Mouse (Mus musculus) c-Kit-positive CD71-positive TER-119-positive erythroid progenitor cells, embryonic 14.5 days (primary cell): Measurements from ENCODE around the gene Ppm1l.
A peak's percentile ranks its signal among the peaks of the same experiment; 100 is the strongest.
"Not testable (repeated sequence)": the region's sequence is repeated elsewhere in the genome, so short reads cannot be mapped to it uniquely, and the experiment has no call there.

Source experiments
- DNase-seq: peaks from one replicate; pipeline ENCODE4 v3.0.0-alpha.2; 2013; ENCODE audit warnings: low spot score

Gene Ppm1l

DNA sequence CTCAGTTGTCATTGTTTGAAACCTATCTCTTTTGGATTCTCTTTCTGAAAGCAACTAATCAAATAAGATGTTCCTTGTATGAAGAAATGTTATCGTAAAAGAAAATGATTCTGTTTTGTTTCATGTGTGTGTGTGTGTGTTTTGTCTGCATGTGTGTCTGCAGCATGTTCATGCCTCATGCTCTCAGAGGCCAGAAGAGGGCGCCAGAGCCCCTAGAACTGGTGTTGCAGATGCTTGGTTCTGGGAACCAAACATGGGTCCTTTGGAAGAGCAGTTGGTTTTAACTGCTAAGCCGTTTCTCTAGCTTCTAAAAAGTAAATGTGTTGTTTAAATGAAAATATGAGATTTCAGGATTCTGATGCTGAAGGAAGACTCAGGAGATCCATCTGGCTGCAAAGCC is 56.1 kb downstream of the Ppm1l start:
- DNase-seq: no peak

DNA sequence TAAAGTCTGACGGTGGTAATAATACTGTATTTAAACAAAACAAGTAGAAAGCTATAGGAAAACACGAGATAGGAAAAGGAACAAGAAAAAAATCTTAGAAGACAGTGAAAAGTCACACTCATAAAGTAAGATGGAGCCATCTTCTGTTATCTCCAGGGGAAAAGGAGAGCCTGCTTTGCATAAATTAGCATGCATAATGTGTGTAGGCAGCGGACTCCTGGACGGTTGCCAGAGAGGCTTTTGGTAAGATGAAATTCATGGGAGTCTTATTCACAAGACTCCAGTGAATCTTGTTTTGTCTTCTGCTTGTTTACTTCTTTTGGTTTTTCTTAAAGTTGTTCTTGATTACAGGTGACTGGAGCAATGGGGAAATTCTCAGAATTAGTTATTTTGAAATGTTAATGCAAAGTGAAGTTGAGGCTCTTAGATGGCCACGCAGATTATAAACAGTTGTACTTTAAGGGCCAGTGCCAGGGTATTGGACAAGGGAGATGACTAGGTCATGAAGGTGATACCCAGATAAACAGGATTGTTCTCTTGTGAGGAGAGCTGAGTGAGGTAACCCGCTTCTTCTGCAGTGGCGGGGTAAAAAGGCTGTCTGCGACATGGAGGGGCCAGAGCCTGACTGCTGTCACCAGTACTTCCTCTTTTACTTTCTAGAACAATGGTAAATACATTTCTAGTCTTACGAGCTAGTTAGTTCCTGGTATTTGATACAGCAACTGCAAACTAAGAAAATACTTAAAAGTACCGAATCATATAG is 57.1 kb downstream of the Ppm1l start:
- no peak for DNase-seq

DNA sequence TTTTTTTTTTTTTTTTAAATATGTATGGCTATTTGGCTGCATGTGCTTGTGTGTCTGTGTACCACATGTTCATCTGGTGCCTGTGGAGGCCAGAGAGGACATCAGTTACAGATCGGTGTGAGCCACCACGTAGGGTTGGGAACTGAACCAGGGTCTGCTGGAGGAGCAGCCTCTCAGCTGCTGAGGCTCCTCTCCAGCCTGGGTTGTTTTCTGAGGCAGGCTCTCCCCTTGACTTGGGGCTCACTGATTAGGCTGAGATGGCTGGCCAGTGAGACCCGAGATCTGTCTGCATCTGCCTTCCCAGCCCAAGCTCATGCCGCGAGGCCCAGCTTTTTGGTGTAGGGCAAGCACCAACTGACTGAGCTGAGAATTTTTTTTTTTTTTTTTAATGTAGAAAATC is 57.9 kb downstream of the Ppm1l start:
- no peak for DNase-seq

DNA sequence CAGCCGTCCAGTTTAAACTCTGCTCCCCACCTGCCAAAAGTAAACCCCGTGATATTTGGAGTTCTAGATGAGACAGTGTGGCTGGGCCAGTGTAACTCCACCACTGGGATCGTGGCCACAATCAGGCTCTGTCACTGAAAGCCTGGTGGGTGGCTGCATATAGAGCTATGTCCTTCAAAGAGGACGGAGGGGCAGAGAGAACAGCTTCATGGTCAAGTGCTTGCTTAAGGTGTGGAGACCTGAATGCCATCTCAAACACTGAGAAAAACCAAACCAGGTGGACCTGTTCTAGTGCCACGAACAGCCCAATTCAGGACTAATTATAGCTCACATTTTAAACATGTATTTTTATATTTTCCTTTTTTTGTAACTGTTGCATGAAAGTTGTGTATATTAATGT is 58.3 kb downstream of the Ppm1l start:
- DNase-seq: no peak

DNA sequence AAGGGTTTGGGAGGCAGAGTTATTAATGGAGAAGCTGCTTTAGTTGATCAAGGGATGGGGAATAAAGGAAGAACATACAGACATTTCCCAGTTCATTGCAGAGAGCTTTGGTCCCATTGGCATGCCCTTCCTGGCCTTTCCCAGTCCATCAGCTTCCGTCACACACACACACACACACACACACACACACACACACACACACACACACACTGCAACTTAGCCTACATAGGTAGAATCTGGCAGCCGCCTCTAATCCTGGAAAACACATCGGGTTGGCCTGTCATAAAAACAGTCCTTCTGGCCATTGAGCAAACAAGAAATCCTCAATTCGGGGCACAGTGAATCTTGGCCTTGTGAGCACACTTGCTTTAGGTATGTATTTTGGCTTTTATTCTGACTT is 64.6 kb downstream of the Ppm1l start:
- DNase-seq: no peak

DNA sequence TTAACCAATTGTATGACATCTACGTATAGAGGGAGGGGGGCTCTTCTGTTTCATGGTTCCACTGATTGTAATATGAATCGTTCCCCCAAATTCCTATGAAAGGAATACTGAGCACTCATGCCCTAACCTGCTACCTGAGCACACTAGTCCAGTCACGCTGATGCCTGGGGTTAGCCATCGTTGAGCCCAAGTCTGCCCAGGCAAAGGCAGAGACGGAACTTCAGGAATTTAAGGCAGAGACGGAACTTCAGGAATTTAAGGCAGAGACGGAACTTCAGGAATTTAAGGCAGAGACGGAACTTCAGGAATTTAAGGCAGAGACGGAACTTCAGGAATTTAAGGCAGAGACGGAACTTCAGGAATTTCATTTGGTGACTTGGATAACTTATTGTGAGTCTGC is 75.2 kb downstream of the Ppm1l start:
- not testable (repeated sequence) for DNase-seq

DNA sequence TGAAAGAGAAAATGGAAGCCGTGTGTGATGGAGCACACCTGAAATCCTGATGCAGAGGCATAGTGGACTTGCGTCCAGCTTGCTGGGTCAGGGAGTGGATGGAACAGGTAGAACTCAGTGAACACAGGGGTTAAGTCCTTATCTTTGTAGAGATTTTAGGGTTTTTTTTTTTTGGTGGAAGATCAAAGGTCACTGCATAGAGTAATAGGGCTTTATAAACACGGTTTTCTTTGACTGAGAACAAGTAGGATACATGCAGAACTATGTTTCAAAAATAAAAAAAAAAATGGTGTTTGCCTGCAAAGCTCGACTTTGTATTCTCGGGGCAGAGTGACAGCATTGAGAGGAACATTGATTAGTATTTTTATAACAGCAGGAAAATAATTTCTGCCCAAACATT is 75.6 kb downstream of the Ppm1l start:
- no peak for DNase-seq

DNA sequence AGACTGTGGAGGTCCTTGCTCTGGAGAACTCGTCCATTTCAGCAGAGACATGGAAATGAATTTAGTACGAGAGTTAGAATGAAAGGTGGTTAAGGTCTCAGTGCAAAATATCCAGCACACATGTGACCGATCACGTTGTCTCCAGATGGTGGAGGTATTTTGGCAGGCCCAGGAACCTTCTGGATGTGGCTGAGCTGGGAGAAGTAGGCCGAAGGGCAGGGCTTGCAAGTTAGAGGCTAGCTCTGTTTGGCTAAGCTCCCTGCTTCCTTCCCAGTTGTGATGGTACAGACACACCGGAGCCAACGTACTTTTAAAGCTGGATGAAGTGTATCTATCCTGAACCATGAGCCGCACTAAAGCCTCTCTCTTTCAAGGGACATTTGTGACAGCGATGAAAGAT is 76.4 kb downstream of the Ppm1l start:
- DNase-seq: no peak

DNA sequence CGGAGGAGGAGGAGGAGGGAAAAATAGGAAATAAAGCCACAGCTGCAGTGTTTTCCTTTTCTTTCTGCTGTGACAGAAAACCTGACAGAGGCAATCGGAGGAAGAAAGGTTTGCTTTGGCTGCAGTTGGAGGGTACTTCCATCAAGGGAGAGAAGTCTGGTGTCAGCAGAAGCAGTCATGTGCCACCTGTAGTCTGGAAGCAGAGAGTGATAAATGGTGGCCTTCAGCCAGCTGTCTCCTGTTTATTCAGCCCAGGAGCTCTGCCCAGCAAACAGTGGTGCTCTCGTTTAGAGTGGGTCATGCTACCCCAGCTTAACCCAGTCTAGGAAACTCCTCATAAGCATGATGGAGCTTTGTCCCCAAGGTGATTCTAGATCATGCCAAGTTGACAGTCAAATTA is 77.3 kb downstream of the Ppm1l start:
- DNase-seq: no peak

DNA sequence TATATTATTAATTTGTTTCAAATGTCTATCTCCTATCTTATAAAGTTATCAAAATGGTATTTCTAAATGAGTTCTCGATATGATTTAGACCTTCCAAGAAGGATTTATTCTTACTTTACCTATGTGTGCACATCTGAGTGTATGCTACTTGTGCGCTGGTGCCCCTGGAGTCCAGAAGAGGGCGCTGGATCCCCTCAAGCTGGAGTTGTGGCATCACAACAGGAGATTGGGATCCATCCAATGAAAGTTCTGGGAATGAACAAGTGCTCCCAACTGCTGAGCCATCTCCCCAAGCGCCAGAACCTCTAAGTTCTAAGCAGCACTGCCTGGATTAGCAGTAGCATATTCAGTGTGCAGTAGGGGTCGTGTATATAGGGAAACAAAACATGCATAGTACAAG is 78.4 kb downstream of the Ppm1l start:
- DNase-seq: no peak

DNA sequence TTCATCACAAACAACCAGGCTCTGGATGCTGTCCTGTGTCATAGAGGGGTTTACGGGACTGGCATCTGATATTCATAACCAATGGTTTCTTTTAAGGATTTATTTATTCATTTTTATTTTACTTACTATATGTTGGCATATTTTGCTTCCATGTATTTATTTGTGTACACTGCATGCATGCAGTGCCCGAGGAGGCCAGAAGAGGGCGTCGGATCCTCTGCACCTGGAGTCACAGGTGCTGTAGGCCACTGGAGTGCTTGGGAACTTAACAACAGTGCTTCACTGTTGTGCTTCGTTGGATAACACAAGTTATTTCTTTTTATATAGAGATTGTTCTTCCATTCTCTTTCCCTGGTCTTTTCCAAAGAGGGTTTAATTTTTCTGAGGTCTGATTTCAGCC is 81.1 kb downstream of the Ppm1l start:
- DNase-seq: no peak

DNA sequence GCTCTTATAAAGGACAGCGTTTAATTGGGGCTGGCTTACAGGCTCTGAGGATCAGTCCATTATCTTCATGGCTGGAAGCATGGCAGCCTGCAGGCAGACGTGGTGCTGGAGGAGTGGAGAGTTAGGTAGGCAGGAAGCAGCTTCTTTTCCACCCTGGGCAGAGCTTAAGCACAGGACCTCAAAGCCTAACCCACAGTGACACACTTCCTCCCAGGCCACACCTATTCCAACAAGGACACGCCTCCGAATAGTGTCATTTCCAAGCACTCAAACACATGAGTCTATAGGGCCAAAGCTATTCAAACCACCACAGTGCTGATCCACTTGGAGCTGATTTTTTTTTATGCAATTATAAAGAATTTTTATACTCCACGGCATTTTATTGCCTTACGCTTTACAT is 82.7 kb downstream of the Ppm1l start:
- no peak for DNase-seq

DNA sequence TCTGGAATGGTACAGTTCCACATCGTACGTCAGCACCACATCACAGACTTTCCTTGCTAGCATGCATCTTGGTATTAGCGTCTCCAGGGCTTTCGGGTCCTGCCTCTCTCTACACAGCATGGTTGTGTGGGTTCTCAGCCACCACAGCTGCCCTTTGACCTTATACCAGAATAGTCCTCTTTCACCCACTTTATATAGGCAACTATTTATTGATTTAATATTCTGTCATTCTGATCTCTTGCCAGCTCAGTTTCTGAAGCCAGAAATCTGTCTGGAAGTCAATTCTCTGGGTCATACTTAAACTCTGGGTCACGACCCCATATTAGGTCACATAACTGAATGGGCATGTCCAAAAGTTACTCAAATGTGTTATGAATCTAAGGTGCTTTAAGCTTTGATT is 86.5 kb downstream of the Ppm1l start:
- no peak for DNase-seq

DNA sequence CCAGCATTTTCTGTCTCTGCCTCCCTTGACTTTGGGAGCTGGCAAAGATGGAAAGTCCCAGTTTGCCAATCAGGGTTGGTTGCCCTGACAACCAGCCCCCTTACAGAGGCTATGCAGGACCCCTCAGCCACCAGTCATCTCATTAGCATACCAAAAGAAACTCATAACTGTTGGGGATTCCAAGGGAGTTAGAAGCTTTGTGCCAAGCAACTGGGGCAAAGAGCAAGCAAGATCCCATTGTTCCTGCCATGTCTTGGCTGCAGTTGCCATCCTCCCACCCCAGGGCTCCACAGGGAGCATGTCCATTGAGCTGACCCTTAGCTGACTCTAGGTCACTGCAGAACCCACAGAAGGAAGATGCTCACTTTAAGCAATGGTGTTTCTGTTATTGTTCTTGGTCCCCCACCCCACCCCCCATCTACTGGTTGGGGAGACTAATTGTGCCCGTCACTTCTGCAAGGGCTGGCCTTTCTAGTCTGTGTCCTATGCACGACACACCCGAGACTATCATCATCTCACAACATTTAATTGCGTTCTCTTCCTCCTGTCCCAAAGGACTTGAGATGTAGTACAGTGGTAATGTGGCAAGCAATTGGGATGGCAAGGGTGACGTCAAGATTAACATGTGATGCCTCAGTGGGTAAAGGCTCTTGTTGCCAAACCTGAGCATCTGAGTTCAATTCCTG is 89.7 kb downstream of the Ppm1l start:
- no peak for DNase-seq

DNA sequence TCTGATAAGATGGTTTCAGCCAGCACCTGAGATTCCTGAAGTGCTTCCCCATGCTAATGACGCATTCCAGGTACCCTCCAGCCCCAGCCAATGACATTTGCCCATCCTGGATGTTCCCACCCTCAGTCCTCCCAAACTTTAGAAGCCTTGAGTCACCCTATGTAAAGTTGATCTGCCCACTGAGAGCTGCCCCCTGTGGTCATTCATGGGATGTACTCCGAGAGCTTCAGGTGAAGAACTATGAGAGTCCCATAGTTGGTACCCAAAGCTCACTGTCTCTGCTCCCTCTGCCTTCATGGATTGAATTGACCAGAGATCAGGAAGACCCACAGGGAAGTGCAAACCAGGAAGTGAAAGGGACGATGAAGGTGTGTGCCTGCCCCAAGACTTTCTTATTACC is 91.4 kb downstream of the Ppm1l start:
- DNase-seq: no peak

DNA sequence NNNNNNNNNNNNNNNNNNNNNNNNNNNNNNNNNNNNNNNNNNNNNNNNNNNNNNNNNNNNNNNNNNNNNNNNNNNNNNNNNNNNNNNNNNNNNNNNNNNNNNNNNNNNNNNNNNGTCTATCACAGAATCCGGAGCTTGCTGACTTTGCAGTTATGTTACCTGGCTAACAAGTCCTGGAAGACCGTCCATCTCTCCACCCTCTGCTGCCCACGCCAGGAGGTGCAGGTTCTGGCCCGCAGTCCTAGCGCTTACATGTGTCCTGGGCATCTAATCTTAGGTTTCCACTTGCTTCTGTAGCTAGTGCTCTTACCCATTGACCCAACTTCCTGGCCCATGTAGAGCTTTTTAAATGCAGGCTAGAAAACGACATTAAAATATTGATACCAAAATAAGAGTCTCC is 99.5 kb downstream of the Ppm1l start:
- DNase-seq: no peak

DNA sequence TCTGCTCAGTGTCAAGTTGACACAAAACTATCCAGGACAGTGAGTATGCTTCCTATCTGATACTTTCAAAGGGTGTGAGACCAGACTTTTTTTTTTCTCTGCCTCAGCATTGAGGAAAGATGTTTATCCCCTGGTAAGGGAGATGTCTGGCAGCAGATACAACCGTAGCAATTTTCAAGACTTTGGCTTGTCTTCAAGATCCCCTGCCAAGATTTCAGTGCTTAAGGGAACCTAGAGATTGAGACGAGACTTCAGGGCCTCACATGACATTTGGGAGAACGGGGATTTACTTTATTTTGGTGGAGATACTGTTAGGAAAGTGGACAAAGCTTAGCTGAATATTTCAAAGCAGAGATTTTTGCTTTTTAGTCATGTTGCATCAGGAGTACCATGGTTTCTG is 106.1 kb downstream of the Ppm1l start:
- DNase-seq: no peak

DNA sequence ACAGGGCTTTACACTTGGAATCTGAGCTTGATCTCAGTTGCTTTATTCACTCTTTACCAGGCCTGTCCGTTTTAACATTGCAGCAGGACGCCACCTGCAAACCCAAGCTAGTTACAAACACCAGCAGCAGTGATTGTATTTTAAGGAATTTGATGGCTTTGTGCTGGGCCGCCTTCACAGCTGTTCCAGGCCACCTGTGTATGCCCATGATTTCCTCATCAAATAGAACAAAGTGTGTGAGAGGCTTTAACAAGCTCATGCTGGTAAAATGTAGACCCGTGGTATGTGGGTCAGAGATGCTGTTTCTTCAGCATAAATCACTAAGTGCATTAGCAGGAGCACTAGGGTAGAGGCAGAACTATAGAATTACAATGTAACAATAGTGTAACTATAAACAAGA is 106.7 kb downstream of the Ppm1l start:
- no peak for DNase-seq

DNA sequence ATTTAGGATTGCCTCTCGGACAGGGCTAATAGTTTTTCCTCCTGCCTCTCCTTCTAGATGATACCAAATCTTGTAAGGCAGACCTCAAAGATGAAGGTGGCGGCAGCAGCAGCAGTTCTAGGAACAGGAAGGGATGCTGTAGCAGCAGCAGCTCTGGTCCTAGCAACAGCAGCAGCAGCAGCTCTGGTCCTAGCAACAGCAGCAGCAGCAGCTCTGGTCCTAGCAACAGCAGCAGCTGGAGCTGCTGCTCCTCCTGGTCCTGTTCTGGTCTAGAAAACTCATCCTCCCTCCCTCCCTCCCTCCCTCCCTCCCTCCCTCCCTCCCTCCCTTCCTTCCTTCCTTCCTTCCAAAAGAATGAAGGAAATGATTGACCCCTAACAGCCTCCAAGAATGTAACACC is 108.1 kb downstream of the Ppm1l start:
- DNase-seq: not testable (repeated sequence)

DNA sequence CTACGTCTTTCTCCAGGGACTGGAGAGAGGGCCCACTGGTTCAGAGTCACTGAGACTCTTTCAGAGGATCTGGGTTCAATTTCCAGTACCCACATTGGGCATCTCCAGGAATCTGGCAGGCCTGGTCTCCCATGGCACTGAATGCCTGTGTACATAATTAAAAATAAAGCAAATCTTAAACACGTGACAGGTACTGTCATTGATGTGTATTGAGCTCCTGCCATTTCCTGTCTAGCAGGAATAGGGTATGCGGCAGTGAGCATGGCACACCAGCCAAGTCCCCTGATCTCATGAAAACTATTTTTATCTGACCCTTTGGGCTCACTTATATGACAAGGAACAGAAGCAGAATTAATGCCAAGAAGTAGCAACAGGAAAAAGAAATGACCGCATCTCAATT is 110.6 kb downstream of the Ppm1l start:
- DNase-seq: no peak

DNA sequence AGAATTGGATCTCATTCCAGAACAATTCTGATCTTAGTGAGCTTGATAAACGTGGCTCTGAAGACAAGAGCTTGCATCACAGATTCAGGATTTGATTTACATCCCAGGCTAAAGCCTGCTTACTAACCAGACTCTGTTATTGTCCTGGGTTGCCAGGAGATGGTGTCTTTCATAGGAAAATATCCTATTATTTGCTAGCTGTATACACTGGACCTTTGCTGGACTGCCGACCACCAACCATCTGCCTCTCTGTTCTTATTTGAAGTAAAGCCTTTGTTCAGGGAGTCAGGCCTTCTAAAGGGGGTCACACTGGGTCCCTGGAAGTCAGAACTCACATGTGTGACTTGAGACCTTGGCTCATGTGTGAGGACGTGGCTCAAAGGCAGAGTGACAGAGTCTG is 111.6 kb downstream of the Ppm1l start:
- DNase-seq: no peak

DNA sequence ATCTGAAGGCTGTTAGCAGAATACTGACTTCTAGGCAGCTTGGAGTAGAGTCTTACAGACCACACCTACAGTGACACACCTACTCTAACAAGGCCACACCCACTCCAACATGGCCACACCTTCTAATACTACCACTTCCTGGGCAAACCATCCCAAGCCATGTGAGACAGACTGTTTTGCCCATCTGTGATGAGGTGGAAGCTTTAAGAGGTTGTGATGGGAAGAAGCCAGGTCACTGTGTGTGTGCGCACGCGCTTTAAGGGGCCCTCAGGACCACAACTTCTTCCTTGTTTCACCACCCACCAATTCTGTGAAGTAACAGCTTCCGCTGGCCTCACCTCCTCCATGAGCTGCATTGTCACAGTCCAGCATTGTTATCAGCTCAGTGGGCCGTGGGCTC is 112.7 kb downstream of the Ppm1l start:
- DNase-seq: peak; percentile 20

DNA sequence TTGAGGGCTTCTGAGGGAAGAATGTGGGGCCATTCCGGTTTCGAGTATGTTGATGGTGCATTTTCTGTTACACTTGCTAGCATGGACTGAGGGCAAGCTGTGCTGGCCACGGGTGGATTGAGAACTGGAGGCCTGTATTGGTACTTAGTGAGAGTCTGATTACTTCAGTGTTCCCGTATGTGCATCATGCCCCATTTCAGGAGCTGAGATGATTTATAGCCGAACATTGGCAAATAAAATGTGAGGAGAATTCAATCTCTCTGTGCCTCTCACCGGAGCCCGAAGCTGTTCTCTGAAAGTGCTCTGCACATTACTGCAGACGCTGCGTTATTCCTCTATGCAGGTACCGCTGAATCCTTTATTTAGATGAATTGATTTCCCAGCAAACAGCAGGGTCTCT is 116.9 kb downstream of the Ppm1l start:
- DNase-seq: no peak
